Mouse (Mus musculus): Measurements from ENCODE around the gene Lypd3.

- TF ChIP-seq POLR2A (IDR thresholded peaks at IDR 0.05; ENCODE audit: insufficient read length, low read depth) (no peak), MYOG (IDR thresholded peaks at IDR 0.05; ENCODE audit: control insufficient read depth in 1 of 3, insufficient read depth in 1 of 3, insufficient read length in 2 of 3, low read depth in 2 of 3) (no peak), MAX (IDR thresholded peaks at IDR 0.05; ENCODE audit: low read depth) (no peak), MYOD1 (IDR thresholded peaks at IDR 0.05; ENCODE audit: control insufficient read depth in 1 of 3, insufficient read length in 2 of 3, low read depth in 2 of 3) (no peak), POLR2AphosphoS2 (IDR thresholded peaks at IDR 0.05; ENCODE audit: insufficient read length, low read depth) (no peak), CEBPB (IDR thresholded peaks at IDR 0.05; ENCODE audit: insufficient read depth, poor library complexity, severe bottlenecking) (no peak)
These were observed 30.8 kb upstream of the Lypd3 start for GRCm38 (mm10) chr7:24605561-24605960.
